Mouse (Mus musculus): ENCODE data around the gene Adamts4.

DNA sequence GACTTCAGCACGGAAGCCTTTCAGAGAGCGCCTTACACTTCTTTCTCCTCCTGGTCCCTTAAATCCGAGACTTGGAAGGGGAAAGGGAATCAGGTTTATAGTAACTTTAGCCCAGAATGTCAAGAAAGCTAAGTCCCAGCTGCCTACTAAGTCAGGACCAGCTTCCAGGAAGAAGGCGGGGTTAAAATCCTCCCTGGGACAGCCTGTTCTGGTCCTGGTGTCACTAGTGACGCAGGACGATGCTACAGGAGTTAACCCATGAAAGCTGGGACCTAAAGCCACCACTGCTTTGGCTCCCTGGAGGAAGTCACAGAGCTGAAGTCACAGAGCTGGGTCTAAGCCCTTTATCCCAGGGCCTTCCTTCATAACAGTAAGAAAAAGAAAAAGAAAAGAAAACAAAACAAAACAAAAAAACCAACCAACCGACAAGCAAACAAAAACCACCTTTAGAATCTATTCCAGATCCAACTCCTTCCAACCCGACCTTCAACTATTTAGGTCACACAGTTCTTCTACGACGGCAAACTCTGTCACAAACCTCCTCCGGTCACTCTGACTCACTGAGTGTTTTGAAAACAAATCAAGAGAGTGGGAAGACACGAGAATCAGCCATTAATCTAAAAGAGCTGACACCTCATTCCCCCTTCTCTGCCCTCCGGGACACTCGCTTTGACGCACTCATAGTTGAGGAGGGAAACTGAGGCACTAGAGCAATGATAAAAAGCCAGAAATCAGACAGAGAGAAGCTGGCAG is 10.1 kb upstream of the Adamts4 start:
- TF ChIP-seq POLR2A (IDR thresholded peaks at IDR 0.05; ENCODE audit: borderline replicate concordance, control insufficient read depth, low read depth, low read length) (no peak), CTCF (IDR thresholded peaks at IDR 0.05; ENCODE audit: control insufficient read depth, insufficient read depth, low read length) (no peak)
